Mouse (Mus musculus): Measurements from ENCODE around the gene Lgr4.

Lgr4 gene

DNA sequence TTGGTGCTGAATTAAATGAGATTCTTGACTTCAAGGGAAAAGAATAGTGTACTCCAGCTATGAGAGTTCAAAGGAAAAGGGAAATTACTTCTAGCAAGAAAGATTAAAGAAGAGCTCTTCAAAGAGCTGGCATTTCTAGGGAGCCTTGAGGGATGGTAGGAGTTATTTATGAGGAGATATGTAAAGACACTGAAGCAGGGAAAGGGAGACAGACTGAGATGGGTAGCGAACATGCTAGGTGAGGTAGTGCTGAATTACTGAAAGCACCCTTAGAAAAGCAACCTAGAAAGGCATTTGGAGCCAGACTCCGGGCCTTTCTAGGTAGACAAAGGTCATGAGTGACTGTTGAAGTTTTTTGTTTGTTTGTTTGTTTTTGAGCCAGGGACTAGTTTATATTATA, 58.7 kb downstream of the Lgr4 start:
- no peak for DNase-seq (ENCODE audit: extremely low spot score, low spot score)

DNA sequence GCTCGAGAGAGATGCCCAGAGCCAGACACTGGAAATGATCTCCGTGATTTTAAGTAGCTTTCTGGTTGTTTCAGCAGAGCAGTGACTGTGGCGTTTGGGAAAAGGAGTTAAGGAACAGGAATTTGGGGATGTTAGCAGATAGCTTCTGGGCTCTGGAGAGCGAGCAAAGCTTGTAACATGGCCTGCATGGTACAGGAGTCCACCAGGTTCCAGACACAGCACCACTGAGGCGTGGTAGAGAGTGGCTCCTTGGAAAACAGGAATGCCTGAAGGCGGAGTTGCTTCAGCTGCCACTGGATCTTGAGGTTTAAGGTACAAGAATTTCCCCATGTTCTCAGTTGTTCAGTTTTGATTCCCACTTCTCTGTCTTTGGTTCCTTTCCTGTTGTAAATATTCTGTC, 59.9 kb downstream of the Lgr4 start:
- no peak for DNase-seq (ENCODE audit: extremely low spot score, low spot score)

DNA sequence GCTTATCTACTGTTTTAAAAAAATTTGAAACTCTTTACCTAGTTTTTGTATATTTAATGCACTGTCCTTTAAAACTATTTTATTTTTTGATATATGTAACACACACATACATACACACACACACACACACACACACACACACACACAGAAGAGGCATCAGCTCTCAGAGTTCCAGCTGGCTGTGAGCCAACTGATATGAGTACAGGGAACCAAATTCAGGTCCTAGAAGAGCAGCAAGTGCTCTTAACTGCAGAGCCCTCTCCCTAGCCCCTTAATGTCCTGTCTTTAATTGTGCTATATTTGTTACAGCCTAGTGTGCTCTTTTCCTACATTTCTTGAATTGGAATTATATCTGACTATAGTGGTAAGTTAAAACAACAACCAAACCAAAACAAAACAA, 61.8 kb downstream of the Lgr4 start:
- DNase-seq (ENCODE audit: extremely low spot score, low spot score): no peak

DNA sequence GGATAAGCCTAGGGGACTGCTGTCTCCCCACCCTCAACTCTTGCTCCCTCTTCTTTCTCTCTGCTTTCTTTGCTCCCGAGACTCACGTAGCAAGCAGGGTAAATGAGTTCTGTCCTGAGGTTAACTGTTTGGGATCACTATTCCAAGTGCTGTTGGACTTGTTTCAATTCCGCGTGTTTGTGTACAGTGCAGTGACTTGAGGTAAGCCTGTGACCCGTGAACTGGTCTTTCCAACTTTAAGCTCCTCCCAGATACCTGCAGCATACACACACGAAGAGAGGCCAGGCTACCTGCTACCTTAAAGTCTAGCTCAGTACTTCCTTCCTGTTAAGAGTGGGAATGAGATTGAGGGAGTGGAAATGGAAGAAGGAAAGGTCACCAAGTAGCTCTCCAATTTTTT, 66.0 kb downstream of the Lgr4 start:
- DNase-seq (ENCODE audit: extremely low spot score, low spot score): no peak

DNA sequence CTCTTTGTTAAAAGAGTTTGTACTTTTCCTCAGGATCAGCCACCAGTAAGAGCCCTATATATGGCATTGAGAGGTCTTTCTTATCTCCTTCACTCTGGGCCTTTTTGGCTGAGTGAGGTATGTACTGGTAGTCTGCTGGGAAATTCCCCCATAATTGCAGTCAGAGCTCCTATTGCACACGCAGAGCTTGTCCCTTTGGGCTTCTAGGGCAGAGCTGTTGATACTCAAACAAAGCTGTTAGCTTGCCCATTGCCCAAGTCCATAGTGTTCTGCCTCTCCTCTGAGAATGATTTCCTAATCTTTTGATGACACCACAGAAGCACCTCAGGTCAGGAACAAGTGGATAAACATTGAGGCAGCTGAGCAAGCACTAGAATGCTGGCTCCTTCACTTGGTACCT, 67.5 kb downstream of the Lgr4 start:
- DNase-seq (ENCODE audit: extremely low spot score, low spot score): no peak

DNA sequence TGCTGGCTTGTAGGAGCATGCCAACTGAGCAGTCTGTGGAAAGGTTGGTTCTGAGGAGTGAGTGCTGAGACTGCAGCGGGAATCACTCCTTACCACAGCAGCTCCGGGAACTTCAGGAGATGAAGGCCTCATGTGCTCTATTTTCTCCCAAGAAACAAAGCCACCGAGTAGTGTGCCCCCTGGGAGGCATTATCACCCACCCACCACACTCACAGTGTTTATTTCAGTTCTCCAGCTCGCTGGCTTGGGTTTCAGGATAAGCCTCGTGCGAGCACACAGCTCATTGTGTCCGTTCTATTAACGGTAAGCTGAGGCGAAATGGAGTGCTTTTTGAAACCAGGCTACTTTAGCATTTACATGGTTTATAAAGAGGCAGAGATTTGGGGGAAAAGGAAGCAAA, 68.1 kb downstream of the Lgr4 start:
- no peak for DNase-seq (ENCODE audit: extremely low spot score, low spot score)

DNA sequence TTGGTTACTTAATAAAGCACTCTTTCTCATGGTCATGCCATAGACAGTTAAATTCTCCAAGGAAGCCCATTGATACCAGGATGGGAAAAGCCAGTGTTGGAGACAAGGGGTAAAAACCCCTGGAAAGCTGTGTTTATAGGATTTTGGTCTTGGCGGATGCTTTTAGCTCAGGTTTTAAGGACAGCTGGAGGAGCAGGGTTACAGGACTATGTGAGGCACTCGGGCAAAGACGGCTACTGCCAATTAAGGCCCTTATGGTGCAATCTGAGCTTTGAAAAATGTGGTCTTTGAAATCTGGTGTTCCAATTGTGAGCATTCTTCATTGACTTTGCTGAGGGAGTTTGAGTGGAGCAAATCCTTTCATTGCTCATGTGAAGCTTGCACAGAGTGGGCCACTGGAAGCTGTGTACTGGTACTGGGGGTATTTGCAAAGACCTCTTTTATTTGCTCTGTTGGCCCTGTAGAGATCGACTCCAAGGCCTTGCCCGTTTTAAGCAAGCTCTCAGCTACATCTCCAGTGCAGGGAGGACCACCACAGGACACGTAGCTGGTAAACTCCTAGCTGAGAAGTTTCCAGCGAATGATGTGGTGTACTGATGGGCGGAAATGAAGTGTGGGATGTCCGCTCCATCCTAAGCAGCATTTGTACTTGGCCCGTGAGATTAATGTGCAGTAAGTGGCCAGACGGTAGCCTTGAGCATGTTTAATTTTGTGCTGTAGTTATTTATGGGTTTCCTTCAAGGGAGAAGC, 68.8 kb downstream of the Lgr4 start:
- DNase-seq (ENCODE audit: extremely low spot score, low spot score): no peak

DNA sequence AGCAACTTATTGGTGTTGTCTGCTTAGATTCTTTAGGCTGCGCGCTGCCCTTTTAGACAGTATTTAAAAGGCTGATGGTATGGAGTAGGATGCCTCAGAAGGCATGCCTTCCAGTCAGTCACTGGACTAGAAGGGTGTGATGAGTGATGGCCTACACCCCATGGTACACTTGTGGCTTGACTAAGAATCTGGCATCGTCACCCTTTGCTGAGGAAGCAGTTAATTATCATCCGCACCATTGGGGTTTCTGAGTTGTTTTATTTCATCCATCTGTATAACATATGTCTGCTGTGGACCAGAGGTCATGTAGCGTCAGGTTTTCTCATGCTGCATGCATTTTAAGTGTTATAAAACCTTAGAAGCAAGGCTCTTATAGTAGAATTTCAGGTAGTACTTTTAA, 70.5 kb downstream of the Lgr4 start:
- DNase-seq (ENCODE audit: extremely low spot score, low spot score): no peak

DNA sequence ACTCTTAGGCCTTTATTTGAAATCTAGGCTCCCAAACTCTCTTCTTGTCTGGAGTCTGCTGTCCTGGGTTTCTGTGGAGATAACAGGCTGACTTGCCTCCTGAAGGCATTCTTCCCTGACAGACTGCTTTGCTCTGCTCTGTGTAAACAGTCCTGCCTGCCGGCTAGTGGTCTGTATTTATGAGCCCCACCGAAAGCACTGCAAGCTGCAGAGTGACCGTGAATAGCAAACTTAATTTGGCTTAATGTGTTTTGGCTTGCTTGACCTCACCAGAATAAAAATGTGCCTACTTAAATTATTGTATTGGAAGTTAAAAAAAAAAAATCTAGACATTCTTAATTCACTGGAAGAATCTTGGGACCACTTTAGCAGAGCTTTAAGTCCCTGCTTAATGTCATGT, 71.7 kb downstream of the Lgr4 start:
- peak; percentile 38 for DNase-seq (ENCODE audit: extremely low spot score, low spot score)

DNA sequence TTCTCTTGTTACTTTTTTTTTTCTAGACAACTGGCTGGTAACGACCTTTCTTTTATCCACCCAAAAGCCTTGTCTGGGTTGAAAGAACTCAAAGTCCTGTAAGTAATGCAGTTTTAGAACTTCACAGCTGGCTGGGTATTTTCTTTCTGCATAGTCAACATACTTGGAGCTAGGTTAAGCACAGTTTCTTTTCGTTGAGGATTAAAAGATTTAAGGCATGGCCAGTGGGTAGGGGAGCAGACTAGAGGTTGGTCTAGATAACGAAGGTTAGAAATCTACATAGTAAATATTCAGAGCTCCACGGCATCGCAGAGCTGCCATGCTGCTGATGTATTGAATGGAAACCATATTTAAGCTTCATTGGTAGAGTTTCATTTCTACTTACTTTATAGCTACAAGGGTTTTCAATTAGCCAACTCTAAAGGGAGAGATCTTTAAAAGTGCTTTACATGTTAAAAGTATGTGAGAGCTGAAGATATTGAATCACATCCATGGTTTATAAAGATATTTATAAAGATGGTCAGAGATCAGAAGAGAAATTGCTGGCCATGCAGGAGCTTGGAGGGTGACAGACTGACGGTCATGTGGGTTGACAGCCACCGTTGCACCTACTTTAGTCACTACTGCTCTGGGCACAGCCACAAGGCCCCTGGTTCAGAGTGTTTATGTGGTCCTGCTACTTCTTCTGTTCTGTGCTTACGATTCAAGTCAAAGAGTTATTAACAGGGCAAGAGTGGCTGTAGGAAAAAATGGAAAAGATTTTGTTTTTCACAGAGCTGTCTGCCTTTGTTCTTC, 72.4 kb downstream of the Lgr4 start:
- DNase-seq (ENCODE audit: extremely low spot score, low spot score): no peak

DNA sequence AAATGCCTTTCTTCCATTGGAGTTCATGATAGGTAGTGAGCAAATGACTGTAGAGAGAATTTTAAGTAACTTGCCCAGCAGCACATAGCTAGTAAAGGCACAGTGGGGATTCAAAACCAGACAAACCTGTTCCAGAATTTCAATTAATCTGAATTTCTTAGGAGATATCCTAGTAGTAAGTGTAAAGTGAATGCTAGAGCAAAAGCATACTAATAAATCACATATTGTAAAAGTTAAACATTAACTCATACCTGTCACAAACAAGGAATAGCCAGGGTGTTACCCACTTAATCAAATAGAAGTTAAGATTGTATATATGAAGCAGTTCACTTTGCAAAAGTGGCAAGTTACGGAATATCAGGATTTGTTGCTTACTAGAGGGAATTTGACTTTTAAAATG, 74.3 kb downstream of the Lgr4 start:
- DNase-seq (ENCODE audit: extremely low spot score, low spot score): no peak

DNA sequence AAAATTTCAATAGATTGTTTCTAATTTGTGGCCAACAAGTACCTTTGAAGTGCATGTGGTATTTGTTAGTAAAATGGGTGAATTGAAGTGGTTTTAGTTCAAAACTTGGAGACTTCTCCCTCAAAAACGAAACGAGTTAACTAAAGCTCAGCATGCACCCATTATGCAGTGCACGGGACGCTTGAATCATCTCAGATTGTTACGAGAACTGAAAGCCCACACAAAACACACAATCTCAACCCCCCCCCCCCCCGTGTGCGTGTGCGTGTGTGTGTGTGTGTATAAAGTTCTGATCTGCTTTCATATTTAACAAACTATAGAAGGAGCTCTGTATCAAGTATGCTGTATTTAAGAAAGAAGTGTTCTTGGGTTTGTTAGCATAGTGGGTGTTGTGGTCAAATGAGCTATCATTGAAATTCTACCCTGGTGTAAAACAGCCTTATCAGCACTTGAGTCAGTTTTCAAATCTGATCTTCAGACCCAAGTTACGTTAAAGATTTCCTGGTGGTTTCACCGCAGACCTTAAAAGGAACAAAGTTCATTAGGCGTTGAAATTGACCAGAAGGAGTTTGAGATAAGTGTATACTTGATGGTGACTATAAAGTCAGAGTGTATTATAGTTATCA, 75.1 kb downstream of the Lgr4 start:
- no peak for DNase-seq (ENCODE audit: extremely low spot score, low spot score)

DNA sequence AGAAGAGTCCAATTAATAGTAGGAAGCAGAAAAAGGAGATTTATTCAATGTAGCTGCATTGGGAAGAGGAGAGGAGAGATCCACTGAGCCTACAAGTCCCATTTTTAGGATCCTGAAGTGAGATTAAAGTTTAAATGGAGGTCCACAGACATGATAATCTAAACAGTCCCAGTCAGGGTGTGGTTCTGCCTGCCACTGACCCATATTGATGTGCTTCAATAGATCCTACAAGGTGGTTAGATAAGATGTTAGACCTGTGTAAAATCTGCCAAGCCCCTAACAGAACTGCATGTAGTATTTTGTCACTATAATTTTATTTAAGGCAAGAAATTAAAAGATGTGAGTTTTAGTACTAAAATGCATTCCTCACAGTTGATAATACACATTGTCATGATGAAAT, 76.0 kb downstream of the Lgr4 start:
- DNase-seq (ENCODE audit: extremely low spot score, low spot score): no peak

DNA sequence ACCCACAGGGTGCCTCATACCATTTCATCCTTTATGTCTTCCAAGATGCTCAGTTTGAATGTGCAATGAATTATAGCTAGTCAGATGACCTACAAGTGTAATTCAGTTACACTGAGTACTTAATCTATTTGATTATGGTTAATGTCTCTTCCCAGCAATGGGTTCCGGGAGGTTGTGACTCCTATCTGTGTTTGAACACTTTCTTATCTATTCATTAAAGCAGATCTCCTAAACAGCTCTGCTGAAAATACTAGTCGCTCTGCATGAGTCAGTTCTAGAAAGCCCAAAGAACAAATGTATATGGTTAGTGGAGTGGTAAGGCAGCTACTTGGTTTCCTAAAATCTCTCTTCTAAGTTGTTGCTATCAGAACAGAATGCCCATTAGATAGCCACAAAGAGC, 77.6 kb downstream of the Lgr4 start:
- no peak for DNase-seq (ENCODE audit: extremely low spot score, low spot score)

DNA sequence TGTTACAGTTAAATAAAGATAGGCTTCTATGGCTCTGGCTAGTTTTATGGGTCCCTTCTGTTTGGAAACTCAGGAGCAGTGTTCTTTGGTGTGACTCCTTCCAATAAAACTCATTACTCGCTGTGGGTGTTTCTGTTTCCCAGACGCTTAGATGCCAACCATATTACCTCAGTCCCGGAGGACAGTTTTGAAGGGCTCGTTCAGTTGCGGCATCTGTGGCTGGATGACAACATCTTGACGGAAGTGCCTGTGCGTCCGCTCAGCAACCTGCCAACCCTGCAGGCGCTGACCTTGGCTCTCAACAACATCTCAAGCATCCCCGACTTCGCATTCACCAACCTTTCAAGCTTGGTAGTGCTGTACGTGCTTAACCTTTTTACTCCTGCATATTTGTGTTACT, 79.0 kb downstream of the Lgr4 start:
- no peak for DNase-seq (ENCODE audit: extremely low spot score, low spot score)

DNA sequence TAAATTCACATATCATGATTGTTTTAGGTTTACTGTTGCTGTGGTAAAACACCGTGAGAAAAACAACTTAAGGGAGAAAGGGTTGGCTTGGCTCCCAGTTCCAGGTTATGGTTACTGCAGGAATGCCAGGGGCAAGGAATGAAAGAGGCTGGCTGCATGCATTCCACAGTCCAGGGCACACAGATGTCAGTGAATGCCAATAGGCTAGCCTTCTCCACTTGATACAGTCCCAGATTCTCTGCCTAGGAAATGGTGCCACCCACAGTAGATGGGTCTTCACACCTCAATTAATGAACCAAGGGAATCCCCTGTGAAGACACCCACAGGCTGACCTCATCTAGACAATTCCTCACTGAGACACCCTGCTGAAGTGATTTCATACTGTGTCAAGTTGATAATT, 87.2 kb downstream of the Lgr4 start:
- DNase-seq (ENCODE audit: extremely low spot score, low spot score): no peak

DNA sequence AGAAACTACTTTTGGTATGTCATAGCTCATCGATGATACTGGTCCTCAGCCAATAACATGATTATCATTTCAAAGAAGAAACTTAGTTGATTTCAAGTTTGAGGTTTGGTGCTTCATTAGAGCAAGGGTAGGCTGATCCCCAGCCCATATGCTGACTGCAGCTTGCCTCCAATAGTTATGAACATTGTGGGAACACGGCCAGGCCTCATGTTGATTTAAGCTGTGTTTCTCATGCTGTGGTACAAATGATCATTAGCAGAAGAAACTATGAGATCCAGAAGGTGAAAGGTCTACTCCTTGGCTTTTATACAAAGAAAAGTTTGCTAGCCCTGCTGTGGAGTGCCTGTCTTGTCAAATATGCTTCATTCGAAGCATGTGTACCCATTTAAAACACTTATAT, 87.7 kb downstream of the Lgr4 start:
- DNase-seq (ENCODE audit: extremely low spot score, low spot score): no peak

DNA sequence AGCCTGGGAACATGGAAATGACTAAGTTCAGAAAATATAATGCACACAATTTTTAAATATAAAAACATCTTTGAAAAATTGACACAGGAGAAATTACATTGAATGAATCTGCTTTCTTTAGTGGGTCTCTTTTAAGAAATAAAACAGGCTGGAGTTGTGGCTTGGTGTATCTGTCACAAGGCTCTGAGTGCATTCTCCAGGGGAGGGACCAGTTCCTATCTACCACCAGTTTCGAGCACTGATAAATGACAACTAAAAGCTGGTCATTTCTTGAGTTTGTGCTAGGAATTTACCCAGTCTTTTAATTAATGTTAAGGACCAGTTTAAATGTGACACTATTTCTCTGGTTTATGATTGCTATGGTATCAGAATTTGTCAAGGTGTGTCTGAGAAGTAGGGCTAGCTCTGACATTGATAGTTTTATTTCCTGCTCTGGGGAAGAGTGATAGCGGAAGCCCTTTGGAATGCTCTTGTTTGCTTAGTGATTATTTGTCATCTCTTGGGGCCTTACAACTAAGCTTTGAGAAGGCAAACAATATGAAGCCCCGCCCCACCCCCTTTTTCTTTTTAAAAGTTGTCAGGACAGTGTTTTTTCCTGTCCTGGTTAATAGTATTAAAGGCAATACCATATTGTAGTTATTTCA, 88.3 kb downstream of the Lgr4 start:
- DNase-seq (ENCODE audit: extremely low spot score, low spot score): no peak

DNA sequence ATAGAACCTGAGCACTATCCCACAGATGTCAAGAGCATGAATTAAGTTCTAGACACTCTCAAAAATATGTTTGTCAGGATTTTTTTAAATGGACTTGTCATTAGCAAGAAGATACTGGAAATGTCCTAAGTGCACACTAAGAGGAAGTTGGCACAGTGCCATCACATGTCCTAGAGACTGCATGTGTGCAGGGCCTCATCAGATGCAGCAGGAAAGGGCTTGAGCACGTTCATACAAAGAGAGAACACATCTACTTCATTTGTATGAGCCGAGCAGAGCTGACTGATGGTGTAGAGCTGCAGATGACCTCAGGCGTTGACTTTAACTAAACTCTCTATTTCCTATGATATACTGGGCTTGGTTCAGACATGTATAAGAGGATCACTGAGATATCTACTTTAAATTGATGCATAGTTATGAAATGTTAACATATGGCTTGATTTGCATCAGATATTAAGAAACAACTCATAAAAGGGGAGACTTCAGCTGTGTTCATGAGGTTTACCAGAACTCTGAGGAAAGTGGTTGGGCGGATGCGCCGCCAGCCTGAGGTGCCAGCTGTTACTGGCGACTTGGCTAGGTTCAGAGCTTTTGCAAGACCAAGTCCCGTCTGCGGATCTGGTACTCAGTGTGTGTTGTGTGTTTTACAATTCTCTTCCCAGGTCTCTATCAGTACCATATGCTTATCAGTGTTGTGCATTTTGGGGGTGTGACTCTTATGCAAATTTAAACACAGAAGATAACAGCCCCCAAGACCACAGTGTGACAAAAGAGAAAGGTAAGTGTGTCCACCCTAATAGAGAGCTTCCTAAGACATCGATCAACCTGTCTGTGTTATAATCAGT, 90.2 kb downstream of the Lgr4 start:
- DNase-seq (ENCODE audit: extremely low spot score, low spot score): no peak

DNA sequence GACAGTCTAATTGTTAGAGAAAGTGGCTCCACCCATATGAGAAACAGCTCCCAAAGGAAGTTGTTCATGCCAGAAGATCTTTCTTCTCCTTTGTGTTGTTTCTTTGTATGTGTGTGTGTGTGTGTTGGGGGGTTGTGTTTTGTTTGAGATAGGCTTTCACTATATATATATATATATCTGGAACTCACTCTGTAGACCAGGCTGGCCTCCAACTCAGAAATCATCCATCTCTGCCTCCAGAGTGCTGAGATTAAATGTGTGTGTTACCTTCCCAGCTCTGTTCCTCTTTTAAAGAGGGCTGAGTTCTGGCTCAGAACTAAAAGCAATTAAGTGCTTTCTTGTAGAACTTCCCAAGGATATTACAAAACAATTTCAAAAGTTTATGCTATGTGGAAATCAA, 92.0 kb downstream of the Lgr4 start:
- DNase-seq (ENCODE audit: extremely low spot score, low spot score): no peak

DNA sequence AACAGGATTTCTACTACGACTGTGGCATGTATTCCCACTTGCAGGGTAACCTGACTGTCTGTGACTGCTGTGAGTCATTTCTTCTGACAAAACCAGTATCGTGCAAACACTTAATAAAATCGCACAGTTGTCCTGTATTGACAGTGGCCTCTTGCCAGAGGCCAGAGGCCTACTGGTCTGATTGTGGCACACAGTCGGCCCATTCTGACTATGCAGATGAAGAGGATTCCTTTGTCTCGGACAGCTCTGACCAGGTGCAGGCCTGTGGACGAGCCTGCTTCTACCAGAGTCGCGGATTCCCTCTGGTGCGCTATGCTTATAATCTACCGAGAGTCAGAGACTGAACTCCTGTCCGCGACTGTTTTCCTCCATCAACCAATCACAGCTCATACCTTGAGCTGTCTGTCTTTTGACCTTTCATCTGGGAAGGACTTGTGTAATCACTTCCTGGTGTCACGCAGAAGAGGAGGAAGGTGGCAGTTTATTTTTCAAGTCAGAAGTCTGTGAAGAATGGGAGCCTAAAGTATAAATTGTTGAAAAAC, 94.8 kb downstream of the Lgr4 start:
- DNase-seq (ENCODE audit: extremely low spot score, low spot score): no peak

Measured in neural tube, embryonic 10.5 days (tissue).